Mouse (Mus musculus) hindbrain, embryonic 10.5 days (tissue): ENCODE data around the gene Zfp780b. TPM values are rescaled to one million over a fixed set of nuclear protein-coding genes. Genes with fewer than 3 reads are reported as not detected.
"Not testable (repeated sequence)": the region's sequence is repeated elsewhere in the genome, so short reads cannot be mapped to it uniquely, and the experiment has no call there.

ENCODE experiments used
- DNase-seq: peaks from one replicate; pipeline ENCODE4 v3.0.0-alpha.2; 2017; ENCODE audit warnings: low spot score
- H3K27ac ChIP-seq: fragments of 300-500 bp; sonication (generic); 2 replicates; pipeline ENCODE4 v1.5.1; 2016; ENCODE audit warnings: mild to moderate bottlenecking, moderate library complexity
- H3K27me3 ChIP-seq: fragments of 300-500 bp; sonication (generic); 2 replicates; pipeline ENCODE4 v1.6.1; 2016; ENCODE audit warnings: mild to moderate bottlenecking; ENCODE audit not compliant: poor library complexity, insufficient read depth, severe bottlenecking
- H3K36me3 ChIP-seq: fragments of 300-500 bp; sonication (generic); 2 replicates; pipeline ENCODE4 v1.6.1; 2016; ENCODE audit warnings: mild to moderate bottlenecking, moderate library complexity
- H3K4me1 ChIP-seq: fragments of 300-500 bp; sonication (generic); replicated peaks from 2 replicates; pipeline ENCODE4 v1.6.1; 2016; ENCODE audit warnings: mild to moderate bottlenecking
- H3K4me3 ChIP-seq: fragments of 300-500 bp; sonication (generic); 2 replicates; pipeline ENCODE4 v1.5.1; 2016; ENCODE audit warnings: mild to moderate bottlenecking, moderate library complexity
- H3K9me3 ChIP-seq: fragments of 300-500 bp; sonication (generic); 2 replicates; pipeline ENCODE4 v1.6.1; 2016; ENCODE audit warnings: mild to moderate bottlenecking, moderate library complexity
- WGBS: fragments of 180-500 bp; shearing (Covaris S2); methylation state at CpG from one replicate; pipeline ENCODE4 v1.1.7; 2016; 5-methylcytosine and 5-hydroxymethylcytosine counted together
- polyA plus RNA-seq: library from polyadenylated mRNA; unstranded; fragments of >200 nt; fragmentation: Nextera tagmentation; extraction: Ambion mirVana; gene quantifications from 2 replicates; pipeline ENCODE4 v1.2.1, GENCODE M21; 2016

The Zfp780b gene
- polyA plus RNA-seq, 1 experiment from 2014 or later, result 18.3 TPM

DNA sequence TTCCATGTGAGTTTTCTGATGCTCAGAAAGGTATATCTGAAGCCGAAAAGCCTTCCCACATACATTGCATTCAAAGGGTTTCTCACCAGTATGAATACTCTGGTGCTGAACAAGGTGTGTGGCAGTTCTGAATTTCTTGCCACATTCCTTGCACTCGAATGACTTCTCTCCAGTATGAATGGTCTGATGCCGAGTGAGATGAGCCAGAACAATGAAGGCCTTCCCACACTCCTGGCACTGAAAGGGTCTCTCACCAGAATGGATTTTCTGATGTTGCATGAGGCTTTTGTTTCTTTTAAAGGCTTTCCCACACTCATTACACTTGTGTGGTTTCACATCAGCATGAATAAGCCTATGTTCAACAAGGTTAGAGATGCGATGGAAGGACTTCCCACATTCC lies 68.0 kb downstream of the Zfp780b start:
- WGBS, result 72% methylated on average over 4 of the region's 4 CpGs
- H3K36me3 ChIP-seq, result peaks cover 62% of the 10 kb centered on the region
- DNase-seq, H3K27me3 ChIP-seq, H3K27ac ChIP-seq, H3K4me3 ChIP-seq, H3K4me1 ChIP-seq: not testable (repeated sequence)
- peaks cover 18% of the 10 kb centered on the region; the same call in 1 of the 2 replicates for H3K9me3 ChIP-seq

Other genes starting within 250 kb of the Zfp780b start
- gene Zfp60, start 247.8 kb downstream of the Zfp780b start, polyA plus RNA-seq, result 55.2 and 62.2 TPM in 2 replicates
- 1.9 and 2.0 TPM in 2 replicates for gene Zfp626, start 172.0 kb downstream of the Zfp780b start, polyA plus RNA-seq
- gene Zfp59, start 140.6 kb downstream of the Zfp780b start, polyA plus RNA-seq, result 9.0 and 11.0 TPM in 2 replicates
- gene Zfp607a, start 121.6 kb downstream of the Zfp780b start, polyA plus RNA-seq, result 2.4 and 3.6 TPM in 2 replicates
- gene Zfp974, start 49.7 kb downstream of the Zfp780b start, polyA plus RNA-seq, result 11.5 and 12.0 TPM in 2 replicates
- gene Zfp850, start 34.9 kb upstream of the Zfp780b start, polyA plus RNA-seq, result 5.9 and 7.7 TPM in 2 replicates
- 436 and 447 TPM in 2 replicates for gene Psmc4, start 70.9 kb upstream of the Zfp780b start, polyA plus RNA-seq
- 0.03 and 0.32 TPM in 2 replicates for gene Fcgbp, start 92.1 kb upstream of the Zfp780b start, polyA plus RNA-seq
- gene 9530053A07Rik, start 150.3 kb upstream of the Zfp780b start, polyA plus RNA-seq, result 0.09 and 0.13 TPM in 2 replicates
- gene Fbl, start 190.5 kb upstream of the Zfp780b start, polyA plus RNA-seq, result 123 and 147 TPM in 2 replicates
- 16.2 and 23.4 TPM in 2 replicates for gene Dyrk1b, start 200.3 kb upstream of the Zfp780b start, polyA plus RNA-seq